Mouse (Mus musculus) layer of hippocampus, adult 18-20 months (tissue): ENCODE data around the gene Tmem132c. TPM values are rescaled to one million over a fixed set of nuclear protein-coding genes. Genes with fewer than 3 reads are reported as not detected.

Experiments
- DNase-seq, 2 experiments: peaks; one replicate each; pipeline ENCODE4 v3.0.0; 2022; ENCODE audit warnings: low spot score in 2 of 2
- total RNA-seq, 2 experiments: library from RNA; stranded (reverse); gene quantifications; 2 replicates each; pipeline ENCODE4 v1.2.3; 2021

Tmem132c gene
- total RNA-seq, 2 experiments from 2014 or later: 2.7 to 3.7 TPM

DNA sequence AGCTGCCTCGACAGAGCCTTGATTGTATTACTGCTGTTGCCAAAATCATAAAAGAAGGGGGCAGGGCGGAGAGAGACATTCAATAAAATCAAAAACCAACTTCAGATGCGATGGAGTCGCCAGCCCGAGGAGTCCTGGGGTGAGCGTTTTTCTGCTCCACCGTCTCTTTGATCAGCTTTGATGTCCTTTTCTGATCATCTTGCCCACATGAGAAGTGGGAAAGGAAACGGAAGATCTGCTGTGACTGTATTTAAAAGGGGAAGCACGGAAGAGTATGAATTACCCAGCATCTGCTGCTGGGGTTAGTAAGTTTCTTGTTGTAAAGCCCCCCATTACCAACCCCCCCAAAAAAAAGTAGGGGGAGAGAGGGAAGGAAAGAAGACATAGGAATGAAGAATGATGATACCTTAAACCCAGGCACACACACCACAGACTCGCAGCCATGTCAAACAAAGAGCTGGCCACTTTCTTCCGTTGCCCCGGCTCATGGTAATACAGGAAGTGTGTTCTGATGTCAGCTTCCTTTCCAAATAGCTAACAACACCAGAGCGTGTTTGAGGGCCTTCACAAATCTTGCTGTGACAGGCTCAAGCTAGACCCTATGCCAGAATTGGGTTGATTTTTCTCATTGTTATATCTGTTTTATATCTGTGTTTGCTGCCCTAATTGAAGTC lies 243.3 kb downstream of the Tmem132c start:
- no peak for DNase-seq

DNA sequence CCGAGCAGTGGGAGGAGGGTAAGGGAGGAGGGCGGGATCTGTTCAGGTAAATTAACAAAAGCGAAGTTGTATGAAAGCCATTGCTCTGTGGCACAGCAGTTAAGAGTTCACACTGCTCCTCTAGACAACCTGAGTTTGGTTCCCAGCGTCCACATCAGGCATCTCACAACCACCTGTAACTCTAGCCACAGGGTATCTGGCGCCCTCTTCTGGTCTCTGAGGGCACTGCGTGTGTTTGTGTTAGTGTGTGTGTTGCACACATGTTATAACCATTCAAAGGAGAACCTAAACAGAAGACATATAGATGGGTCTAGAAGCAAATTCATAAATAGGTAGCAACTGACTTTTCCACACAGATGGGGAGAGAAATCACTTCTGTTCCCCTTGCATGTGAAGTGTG lies 245.6 kb downstream of the Tmem132c start:
- peak in 1 of 2 experiments; percentile 10 for DNase-seq

DNA sequence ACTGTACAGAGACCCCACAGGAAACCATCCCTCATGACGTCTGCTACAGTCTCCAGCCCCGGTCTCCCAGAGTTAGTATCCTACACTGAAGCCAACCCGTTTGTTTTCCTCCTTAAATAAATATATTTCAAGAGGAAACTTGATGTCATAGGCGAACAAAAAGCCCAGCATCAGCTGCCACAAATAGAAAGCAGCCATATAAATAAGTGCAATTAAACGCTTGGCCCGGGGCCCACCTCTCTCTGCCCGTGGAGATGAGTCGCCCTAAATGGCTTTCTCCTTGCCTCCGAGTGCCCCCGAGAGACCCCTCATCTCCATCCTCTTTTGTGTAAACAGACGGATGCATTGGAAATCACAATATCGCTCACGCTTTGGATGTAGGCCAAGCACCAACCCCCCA lies 247.1 kb downstream of the Tmem132c start:
- no peak for DNase-seq

DNA sequence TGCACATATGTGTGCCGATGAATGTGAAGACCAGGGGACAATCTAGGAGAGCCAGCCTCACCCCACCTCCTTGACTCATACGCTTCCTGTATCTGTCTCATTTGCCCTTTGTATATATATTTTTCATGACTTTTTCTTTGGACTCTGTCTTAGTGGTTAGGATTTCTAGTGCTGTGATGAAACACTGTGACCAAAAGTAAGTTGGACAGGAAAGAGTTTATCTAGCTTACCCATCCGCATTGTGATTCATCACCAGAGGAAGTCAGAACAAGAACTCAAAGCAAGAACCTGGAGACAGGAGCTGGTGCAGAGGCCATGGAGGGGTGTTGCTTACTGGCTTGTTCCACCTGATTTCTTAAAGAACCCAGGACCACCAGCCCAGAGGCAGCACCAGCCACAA lies 250.1 kb downstream of the Tmem132c start:
- no peak for DNase-seq

DNA sequence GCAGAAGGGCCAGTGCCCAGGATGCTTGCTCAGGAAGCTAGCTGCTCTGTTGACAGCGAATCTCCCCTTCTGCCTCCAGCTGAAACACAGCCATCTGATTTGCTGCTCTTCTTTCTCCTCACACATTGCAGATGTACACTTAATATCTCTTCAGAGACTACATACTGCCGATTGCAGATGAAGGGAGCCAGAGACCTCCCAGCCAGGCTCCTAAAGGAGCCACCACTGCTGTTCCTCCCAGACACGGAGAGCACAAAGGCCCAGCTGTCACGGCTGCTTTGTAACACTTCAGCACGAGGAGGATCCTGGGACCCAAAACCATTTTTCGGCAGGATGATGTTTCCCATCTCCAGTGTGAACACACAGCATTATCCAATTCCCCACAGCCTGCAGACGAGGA lies 255.3 kb downstream of the Tmem132c start:
- no peak for DNase-seq

DNA sequence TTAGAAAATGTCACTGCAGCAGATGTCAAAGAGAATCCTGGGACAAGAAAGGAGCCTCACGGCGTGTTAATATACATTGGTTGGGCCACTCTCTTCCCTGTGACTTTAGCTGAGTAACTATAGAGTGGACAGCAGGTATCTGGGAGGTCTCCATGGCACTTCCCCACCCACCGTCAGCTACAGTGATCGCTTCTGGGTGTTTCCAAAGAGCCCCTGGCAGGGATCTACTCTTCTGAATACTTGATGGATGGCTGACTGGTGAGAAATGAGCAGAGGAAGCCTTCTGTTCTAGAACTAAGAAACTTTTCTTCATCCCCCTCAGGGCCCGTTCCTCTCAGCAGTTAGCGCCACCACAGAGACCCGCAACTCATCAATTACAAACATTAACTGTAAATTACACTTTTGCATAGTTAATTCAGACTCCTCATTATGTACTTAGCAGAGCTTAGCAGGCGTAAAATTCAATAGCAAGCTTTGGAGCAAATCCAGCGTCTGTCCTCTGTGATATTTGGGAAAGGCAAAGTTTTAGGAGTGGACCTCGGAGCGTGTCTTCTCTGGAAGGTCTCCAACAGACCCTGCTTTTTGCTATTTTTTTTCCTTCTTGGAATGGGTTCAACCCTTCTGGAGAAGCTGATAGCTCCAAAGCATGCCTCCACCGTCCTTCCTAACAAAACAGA lies 257.7 kb downstream of the Tmem132c start:
- no peak for DNase-seq

DNA sequence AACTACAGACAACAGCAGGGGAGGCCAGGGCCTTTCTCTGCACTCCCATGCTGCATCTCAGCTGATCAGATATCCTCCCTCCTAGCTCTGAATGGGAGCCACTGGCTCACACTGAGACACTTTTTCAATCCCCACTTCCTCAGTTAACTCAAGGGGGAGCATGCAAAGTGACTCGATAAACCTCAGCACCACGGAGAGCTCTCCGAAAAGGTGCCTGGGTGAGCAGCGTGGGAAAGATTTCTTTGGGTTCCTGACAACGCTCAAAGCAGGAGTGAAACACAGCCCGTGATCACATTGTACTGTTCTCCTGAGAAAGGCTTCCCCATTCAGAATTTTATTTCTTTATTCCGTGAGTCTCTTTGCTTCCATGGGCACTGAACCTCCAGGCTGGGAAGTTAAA lies 261.2 kb downstream of the Tmem132c start:
- no peak for DNase-seq

DNA sequence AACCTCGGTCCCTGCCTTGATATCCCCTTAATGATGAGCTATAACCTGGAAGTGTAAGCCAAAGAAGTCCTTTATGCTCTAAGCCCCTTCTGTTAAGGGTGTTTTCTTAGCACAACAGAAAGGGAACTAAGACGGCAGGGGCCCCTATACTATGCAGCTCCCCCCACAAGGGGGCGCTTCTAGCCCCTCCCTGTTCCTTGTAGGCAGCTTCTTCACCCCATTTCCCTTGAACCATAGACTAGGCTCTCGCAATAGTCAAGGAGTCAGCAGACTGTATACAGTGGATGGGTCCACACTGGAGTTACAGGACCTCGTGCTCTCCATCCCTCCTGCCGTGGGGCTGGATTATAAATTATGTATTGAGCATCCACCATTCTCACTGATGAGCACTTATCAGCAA lies 264.1 kb downstream of the Tmem132c start:
- DNase-seq: no peak

DNA sequence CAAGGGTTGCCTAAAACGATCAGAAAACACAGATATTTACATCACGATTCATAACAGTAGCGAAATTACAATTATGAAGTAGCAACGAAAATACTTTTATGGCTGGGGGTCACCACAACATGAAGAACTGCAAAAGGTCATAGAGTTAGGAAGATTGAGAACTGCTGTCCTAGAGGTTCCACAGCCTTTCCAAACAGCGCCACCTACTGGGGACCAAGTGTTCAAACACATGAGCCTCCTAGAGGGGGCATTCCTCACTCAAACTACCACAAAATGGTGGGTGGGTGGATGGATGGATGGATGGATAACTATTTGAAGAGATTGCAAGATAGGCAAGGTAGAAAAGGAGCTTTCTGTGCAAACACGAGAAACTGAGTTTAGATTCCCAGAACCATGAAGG lies 270.0 kb downstream of the Tmem132c start:
- no peak for DNase-seq

DNA sequence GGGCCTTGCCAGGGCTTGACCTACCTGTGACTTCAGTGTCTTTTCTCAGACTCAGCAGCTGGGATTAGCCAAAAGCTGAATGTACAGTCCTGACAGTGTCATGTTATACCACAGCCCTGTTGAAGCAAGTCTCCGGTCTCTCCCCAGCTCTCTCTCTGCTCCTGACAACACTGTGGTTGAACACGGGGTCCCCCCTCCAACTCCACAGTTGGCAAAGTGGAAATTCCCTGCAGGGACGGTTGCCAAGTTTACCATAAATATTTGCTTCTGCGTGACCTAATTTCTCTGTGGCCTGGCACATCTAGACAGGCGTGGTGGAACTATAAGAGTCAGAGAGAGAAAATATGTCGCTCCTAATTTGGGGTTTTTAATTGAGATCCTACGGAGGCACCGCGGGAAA lies 274.4 kb downstream of the Tmem132c start:
- no peak for DNase-seq

DNA sequence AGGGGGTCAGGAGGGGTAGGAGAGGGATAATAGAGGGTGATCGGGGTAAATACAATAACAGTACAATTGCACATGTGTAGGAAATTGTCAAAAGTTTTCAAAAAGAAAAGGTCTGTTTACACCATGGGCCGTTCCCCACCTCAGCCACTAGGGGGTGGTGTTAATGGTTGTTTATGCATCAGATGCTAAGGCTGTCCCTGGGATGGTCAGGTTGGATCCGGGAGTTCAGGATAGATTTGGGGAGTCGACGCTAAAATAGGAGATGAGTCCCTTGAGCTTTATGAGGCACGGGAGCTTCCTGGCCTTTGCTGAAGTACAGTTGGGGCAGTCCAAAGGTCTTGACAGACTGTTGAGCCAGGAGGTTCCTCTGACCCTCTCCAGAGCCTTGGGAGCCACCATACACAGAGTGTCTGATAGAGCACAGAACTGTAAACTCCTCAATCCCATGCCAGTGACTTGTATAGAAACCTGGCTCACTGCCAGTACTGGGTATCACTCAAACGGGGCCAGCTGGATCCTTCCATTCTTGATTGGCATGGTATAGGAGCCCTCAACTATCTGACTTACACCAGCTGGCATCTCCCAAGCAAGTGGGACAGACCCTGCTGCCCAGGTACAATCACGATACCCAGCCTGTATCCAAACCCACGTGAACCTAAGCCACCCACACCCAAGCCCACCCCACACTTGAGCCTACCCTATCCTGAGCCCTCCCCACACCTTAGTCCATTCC lies 281.3 kb downstream of the Tmem132c start:
- DNase-seq: no peak

DNA sequence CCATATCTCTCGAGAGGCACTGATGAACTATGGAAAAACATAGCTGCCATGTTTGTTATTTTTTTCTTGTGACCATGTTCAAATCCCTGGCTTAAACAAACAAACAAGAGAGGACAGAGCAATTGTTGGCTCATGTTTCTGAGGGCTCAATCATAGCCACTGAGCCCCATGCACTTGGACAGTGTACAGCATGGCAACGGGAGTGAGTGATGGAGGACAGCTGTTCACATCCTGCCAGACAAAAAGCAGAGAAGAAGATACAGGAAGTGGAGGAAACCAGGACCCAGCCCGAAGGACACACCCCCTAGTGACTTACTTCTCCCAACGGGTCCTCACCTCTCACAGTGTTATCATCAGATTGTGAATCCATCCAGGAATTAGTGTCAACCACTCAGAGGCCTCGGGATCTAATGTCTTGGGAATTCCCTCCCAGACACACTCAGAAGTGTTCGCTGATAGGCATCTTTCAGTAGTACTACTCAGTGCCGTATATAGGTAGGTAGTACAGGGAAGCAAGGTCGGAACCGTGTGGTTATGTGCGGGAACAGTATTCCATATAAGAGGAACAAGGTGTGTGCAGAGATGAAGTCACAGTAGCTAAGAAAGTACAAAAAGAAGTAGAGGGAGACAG lies 285.9 kb downstream of the Tmem132c start:
- DNase-seq: no peak

DNA sequence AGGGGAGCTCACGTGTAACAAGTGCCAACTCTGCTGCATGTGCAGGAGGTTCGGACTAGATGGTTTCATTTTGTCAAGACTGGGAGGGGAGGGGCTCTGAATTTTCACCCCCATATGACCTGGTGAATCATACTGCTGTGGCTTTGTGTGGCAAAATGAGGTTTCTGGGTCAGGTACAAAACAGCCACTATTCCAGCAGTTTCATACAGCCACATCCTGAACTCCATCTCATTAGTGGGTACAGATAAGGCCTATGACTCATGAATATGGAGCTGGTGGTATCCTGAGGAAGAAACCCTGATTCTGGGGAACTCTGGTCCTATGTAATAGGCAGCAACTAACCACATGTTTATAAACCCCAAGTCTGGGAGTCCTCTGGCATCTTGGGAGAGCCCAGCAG lies 295.9 kb downstream of the Tmem132c start:
- no peak for DNase-seq

DNA sequence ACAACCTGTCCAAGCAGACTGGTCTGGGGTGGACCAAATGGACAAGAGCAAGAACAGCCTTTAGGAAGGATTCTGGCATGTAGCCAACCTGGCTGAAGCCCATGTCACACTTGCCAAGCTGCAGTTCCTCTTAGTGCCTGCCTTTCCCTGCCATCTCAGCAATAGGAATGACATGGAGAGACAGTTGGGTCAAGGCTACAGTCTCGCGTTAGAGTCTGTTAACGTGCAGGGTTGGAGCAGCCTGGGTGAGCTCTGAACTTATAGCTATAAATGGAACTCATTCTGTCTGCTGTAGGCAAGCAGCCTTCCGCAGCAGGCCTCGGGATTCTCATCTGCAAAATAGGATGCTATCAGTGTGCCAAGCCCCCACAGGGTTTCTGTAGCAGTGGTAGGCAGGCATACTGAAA lies 305.0 kb downstream of the Tmem132c start:
- DNase-seq: peak in 1 of 2 experiments; percentile 25

DNA sequence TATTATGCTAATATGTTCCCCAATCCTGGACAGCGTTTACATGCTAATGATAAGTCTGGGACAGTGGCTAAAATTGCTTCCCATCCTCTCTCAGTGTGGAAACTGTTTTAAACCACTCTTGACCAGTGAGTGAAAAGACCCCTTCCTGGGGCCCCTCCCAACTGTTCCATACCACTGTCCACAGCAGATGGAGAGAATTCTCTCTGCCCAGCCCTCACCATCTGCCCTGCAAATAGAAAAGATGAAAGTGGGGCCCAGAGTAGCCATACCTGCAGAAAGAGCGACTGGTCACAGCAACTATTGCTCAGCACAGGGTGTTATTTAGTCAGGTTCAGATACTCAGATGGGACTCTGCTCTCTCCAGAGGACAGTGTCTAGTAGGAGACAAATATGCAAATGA lies 306.5 kb downstream of the Tmem132c start:
- DNase-seq: no peak

DNA sequence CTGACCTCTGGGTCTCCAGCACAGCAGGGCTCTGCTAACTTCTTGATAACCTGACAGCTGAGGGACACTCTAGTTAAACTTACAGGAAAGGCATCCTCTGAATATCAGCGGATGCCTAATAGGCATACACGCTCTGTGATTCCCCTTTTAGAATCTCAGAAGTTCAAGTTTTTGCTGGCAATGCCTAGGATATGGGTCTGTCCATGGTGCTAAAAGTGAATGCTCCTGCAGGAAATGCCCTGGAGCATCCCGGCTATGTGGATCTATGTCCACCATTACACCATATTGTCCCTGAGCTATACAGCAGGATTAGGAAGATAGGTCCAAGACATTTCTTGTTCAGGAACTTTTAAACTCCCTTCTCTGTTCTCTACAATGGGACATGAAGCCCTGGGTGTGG lies 319.5 kb downstream of the Tmem132c start:
- no peak for DNase-seq

DNA sequence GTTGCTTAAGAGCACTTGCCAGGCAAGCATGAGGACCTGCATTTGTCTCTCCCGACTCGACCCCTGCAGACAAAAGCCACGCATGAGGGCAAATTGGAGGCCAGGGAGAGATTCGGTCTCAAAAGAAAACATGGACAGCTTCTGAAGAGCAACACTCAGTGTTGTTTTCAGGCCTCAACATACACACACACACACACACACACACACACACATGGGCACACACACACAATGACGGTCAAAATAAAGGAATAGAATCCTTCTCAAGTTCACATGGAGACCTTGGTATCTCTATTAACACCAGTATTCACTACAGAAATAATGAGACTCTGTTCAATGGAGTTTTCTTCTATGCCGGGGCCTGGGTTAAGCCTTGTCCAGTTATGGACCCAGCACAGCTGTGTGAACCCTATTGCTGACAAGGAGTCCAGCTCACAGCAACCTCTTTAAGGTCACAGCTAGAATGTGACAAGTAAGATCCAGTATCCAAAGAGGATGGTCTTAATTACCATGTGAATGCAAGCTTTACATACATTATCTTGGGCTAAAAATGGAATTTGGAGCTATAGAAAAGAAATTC lies 325.6 kb downstream of the Tmem132c start:
- DNase-seq: no peak

DNA sequence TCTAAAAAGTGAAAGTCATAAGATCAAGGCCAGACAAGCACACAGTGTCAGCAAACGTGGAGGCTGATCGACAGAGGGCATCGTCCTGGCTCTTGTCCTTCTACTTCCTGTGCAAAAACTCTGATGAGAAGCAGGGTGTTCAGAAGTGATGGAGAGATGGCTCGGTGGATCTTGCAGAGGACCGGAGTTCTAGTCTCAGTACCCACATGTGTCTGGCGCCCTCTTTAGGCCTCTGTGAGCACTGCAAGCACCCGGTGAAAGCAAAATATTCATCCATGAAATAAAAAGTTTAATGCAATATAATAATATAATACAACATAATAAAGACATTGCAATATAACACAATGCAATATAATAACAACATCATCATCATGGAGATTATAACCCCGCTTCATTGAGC lies 335.8 kb downstream of the Tmem132c start:
- peak in 1 of 2 experiments; percentile 29 for DNase-seq

DNA sequence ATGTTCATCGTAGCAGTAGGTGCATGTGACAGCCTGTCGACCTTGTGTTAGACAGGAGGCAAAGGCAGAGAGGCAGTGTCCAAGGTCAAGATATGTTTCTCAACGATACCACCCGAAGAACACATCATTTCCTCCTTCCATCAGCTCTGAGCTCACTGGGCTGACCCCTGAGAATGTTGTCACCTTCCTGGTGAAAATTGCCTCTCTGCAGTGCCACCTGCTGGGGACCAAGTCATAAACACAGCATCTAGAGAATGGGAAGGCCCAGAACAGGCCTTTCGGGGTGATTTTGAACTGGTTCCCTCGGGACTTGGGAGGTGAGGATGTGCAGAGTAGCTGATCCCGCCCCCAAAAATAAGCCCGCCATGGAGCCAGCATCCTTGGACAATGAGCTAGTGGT lies 342.1 kb downstream of the Tmem132c start:
- DNase-seq: peak in 1 of 2 experiments; percentile 31

DNA sequence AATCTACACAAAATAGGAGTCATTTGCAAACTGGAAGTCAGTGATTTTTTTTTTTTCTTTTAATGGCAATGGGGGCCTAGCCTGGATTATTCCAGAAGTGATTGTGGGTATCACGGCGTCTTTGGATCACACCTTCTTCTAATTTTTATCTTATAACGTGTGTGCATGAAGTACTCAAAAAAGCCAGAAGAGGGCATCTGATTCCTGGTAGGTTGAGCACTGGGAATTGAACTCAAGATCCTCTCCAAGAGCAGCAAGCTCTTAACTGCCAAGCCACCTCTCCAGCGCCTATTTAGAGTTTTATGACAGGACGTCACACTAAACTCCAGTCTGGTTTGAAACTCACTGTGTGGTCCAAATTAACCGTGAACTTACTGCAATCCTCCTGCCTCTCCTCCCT lies 346.2 kb downstream of the Tmem132c start:
- DNase-seq: no peak

DNA sequence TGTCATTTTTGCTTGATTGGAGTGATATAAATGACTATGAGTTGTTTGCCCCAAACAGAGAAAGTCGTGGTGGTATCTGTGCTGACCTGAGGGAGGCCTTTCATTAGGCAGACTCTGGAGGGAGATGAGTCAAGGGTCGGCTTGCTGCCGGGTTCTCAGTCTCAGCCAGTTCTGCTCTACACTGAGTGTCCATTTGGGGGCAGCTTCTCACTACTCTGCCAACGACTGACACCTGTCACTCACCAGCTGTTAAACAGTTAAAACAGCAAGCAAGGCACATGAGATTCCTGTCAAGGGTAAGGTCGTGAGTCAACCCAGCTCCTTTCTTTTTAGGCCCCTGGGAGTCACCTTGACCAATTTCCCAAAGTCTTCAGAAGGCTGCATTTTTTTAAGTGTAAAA lies 350.8 kb downstream of the Tmem132c start:
- no peak for DNase-seq

DNA sequence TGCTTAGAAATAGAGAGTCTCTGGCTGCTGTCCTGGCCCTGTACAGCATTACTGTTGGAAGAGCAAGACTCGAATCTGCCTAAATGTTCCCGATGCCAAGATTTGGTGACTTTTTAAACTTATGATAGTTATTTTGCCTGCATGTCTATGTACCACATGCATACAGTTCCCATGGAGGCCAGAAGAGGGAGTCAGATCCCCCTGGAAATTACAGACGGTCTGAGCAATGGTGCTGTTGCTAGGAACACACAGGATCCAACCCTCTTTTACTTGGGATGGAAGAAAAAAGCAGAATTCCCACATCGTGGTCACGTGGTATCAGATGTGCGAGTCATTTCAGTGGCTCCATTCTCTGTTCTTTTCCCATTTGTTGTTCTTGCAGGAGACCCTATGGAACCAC lies 351.2 kb downstream of the Tmem132c start:
- DNase-seq: peak in 1 of 2 experiments; percentile 81
